Mouse (Mus musculus) forebrain, embryonic 16.5 days (tissue): ENCODE results near the gene Eps8l1. TPM values are rescaled to one million over a fixed set of nuclear protein-coding genes. Genes with fewer than 3 reads are reported as not detected.
"Not testable (repeated sequence)": the region's sequence is repeated elsewhere in the genome, so short reads cannot be mapped to it uniquely, and the experiment has no call there.

Source experiments
- ATAC-seq: fragments of 200-750 bp; cut with Nextera tagmentation; 2 replicates; pipeline ENCODE4 v1.8.0; 2017; ENCODE audit warnings: mild to moderate bottlenecking, moderate library complexity
- H3K27ac ChIP-seq: fragments of 300-500 bp; sonication (generic); 2 replicates; pipeline ENCODE4 v1.5.1; 2014; ENCODE audit warnings: low read length, control low read depth
- H3K27me3 ChIP-seq: fragments of 300-500 bp; sonication (generic); replicated peaks from 2 replicates; pipeline ENCODE4 v1.6.1; 2014; ENCODE audit warnings: low read length; ENCODE audit not compliant: control insufficient read depth, insufficient read depth
- H3K36me3 ChIP-seq: fragments of 300-500 bp; sonication (generic); 2 replicates; pipeline ENCODE4 v1.6.1; 2014; ENCODE audit not compliant: control insufficient read depth, insufficient read depth
- H3K4me1 ChIP-seq: fragments of 300-500 bp; sonication (generic); replicated peaks from 2 replicates; pipeline ENCODE4 v1.6.1; 2014; ENCODE audit warnings: low read length; ENCODE audit not compliant: control insufficient read depth, insufficient read depth
- H3K4me2 ChIP-seq: fragments of 300-500 bp; sonication (generic); 2 replicates; pipeline ENCODE4 v1.6.1; 2014; ENCODE audit warnings: mild to moderate bottlenecking, low read length, control low read depth
- H3K4me3 ChIP-seq: fragments of 300-500 bp; sonication (generic); replicated peaks from 2 replicates; pipeline ENCODE4 v1.5.1; 2014; ENCODE audit warnings: mild to moderate bottlenecking, low read length, control low read depth
- H3K9ac ChIP-seq: fragments of 300-500 bp; sonication (generic); replicated peaks from 2 replicates; pipeline ENCODE4 v1.6.1; 2014; ENCODE audit warnings: low read depth, low read length, control low read depth
- H3K9me3 ChIP-seq: fragments of 300-500 bp; sonication (generic); 2 replicates; pipeline ENCODE4 v1.6.1; 2016; ENCODE audit warnings: low read length; ENCODE audit not compliant: control insufficient read depth
- WGBS: fragments of 180-500 bp; shearing (Covaris S2); extraction: QIAGEN DNeasy Blood & Tissue Kit; methylation state at CpG from one replicate; pipeline ENCODE4 v1.1.7; 2014; 5-methylcytosine and 5-hydroxymethylcytosine counted together
- polyA plus RNA-seq: library from polyadenylated mRNA; unstranded; fragments of >200 nt; fragmentation: Nextera tagmentation; extraction: Ambion mirVana; gene quantifications from 2 replicates; pipeline ENCODE4 v1.2.1, GENCODE M21; 2015

Gene Eps8l1
- polyA plus RNA-seq, 1 experiment from 2014 or later = 10.9 TPM

DNA sequence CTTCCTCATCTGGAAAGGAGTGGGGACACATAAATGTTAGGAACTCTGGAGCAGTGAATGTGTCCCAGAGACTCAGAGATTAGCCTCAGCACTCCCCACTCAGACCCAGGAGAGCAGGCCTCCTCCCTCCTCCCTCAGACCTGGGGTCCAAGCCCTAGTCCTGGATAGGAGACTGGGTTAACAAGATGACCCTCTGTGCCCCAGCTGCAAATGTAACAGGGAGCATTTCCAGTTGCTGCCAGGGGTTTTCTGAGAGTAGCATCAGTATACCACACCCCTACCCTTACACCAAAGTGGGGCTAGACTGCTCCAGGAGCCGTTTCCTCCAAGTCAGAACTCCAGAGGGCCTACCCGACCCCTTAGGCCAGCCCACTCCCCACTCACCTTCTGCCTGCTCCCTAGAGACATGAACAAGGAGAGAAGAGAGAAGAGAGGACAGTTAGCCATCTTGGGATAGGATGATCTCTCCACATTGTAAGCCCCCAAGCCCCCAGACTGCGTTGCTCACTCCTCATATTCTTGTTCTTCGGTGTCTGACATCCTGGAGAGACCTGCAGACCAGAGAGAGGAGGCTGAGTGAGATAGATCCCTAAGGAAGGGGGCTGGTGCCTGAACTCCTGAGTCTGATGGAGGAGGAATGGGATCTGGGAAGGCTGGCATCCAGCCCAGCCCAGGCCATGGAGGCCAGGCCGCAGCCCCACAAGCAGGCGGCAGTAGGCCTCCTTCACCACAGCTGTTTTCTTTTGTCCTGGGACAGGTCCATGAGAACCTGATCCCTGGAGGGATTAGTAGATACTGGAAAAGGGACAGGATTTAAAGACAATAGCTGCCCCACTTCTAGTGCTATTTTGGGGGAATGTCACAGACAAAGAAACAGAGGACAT lies 53.6 kb downstream of the Eps8l1 start:
- Histone ChIP-seq H3K9me3 (no peaks in the 10 kb centered on the region), H3K27me3 (0 out of 2 replicates have a peak, but pooled peaks cover 2% of the 10 kb centered on the region), H3K27ac (no peak overlapping the region), H3K4me2 (no peak overlapping the region), H3K36me3 (no peaks in the 10 kb centered on the region), H3K4me1 (no peaks in the 10 kb centered on the region), H3K9ac (no peak overlapping the region), H3K4me3 (no peak overlapping the region)
- ATAC-seq = no peak
- WGBS = 42% methylated on average over 6 of the region's 6 CpGs

DNA sequence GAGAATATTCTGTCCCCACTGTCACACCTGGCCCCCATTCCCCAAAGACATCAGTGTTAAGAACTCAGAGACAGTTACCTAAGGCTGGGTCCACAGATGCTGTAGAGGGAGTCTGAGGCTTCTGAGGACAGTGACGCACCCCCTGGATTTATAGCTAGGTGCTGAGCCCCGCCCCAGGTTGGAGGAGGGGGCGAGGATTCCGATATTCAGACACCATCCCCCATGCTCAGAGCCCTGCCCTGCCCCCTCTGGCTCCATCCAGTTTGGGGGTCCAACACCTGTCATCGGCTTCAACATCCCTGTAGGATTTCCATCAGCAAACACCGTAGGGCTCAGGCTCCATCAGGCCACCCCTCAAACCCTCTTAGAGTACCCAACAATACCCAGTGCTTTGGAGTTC lies 55.4 kb downstream of the Eps8l1 start:
- WGBS = 67% methylated on average over 6 of the region's 6 CpGs
- Histone ChIP-seq H3K4me3 (no peak overlapping the region), H3K9ac (no peak overlapping the region), H3K4me1 (peaks cover 2% of the 10 kb centered on the region), H3K4me2 (no peak overlapping the region), H3K27ac (no peak overlapping the region), H3K27me3 (0 out of 2 replicates have a peak, but pooled peaks cover 4% of the 10 kb centered on the region), H3K36me3 (no peaks in the 10 kb centered on the region), H3K9me3 (no peaks in the 10 kb centered on the region)
- ATAC-seq = no peak

DNA sequence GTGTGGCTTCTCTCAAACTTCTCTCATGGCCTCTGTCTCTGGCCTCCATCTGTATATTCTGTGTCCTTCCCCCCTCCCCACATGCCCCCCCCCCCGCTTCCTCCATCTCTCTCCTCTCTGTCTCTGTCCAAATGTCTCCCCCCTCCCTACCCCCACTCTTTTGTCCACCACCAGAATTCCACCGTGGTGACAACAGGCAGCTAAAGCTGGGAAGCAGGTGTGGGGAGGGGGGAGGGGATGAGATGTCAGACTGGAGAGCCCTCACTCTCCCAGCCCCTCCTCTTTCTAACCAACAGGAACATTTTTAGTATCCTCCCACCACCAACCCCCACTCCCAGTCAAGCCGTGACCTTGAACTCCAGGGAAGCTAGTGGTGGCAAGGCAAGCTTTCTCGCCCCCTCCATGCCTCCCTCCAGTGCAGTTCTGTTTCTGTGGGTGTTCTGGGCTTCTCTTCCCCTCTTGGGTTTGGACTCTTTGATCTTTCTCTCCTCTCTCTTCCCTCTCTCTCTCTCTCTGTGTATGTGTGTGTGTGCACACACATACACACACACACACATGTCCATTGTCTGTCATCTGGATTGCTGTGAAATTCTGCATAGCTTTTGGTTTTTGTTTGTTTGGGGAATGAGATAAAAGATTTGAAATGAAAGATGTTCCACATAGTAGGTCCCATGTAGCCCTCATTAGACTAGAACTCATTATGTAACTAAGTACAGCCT lies 56.0 kb downstream of the Eps8l1 start, which contains the start of gene Tnnt1:
TSS of gene Tnnt1 (minus strand) at position 51 of the 719 bp plus-strand sequence.
- no peak within 1 kb of the TSS for H3K9ac ChIP-seq
- no peak for ATAC-seq
- no peak within 1 kb of the TSS for H3K4me3 ChIP-seq
- no peak within 1 kb of the TSS for H3K4me2 ChIP-seq
- H3K27me3 ChIP-seq = 0 out of 2 replicates have a peak, but pooled peaks cover 4% of the 10 kb centered on the region
- H3K4me1 ChIP-seq = peaks cover 6% of the 10 kb centered on the region
- no peak within 1 kb of the TSS for H3K27ac ChIP-seq
- H3K9me3 ChIP-seq = no peaks in the 10 kb centered on the region
- WGBS = 19% methylated on average over 3 of the region's 4 CpGs
- H3K36me3 ChIP-seq = no peaks in the 10 kb centered on the region

DNA sequence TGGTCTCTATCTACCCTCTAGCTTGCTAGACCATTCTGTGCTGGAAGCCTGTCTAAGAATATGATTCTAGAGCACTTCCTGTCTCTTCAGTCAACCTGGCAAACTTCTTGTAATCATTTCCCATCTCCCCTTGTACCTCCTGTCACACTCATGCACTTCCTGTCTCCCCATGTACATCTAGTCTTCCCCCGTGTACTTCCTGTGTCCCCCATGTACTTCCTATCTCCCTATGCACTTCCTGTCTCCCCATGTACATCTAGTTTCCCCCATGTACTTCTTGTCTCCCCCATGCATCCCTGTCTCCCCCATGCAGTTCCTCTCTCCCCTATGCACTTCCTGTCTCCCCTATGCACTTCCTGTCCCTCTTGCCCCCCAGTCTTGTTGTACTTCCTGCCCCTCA lies 58.0 kb downstream of the Eps8l1 start:
- no peaks in the 10 kb centered on the region for H3K9me3 ChIP-seq
- H3K27me3 ChIP-seq = 0 out of 2 replicates have a peak, but pooled peaks cover 4% of the 10 kb centered on the region
- peaks cover 6% of the 10 kb centered on the region for H3K4me1 ChIP-seq
- WGBS = 82% methylated on average over 1 of the region's 1 CpGs
- no peak for ATAC-seq
- no peaks in the 10 kb centered on the region for H3K36me3 ChIP-seq
- no peak overlapping the region for H3K4me2 ChIP-seq
- no peak overlapping the region for H3K9ac ChIP-seq
- no peak overlapping the region for H3K27ac ChIP-seq
- no peak overlapping the region for H3K4me3 ChIP-seq

DNA sequence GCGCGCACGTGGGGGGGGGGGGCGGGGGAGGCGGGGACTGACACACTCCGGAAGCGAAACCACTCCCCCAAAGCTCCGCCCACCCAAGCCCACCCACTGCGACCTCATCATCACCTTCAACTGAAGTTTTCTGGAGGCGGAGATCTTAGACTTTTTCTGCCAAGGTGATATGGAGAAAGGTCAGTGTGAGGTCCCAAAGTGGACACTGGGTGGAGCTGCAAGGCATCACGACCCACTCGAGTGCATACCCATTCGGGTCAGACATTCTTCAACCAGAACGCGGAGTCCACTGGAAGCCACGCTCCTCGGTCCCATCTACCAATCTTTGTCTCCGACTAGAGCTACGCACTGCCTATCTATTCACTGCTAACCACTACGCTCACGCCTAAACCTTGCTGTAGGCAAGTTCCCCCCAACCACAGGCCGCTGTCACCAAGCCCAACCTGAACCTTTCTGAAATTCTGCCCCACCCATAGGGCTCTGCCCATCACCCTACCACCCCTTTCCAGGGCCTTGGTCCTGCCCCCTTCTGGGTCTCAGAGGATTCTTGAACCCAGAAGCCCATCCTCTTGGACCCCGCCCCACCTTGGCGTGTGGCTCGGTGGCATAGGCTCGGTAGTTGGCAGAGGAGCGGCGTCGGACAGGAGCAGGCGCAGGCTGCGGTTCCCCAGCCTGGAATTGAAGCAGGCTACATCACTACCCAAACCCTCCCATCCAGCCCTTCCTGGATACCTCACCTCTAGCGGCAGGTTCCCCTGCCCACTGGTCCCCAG lies 60.9 kb downstream of the Eps8l1 start:
- ATAC-seq = no peak
- no peaks in the 10 kb centered on the region for H3K9me3 ChIP-seq
- H3K27me3 ChIP-seq = 0 out of 2 replicates have a peak, but pooled peaks cover 4% of the 10 kb centered on the region
- no peak overlapping the region for H3K27ac ChIP-seq
- no peak overlapping the region; the same call in 1 of the 2 replicates for H3K9ac ChIP-seq
- H3K4me1 ChIP-seq = peaks cover 6% of the 10 kb centered on the region
- H3K36me3 ChIP-seq = no peaks in the 10 kb centered on the region
- H3K4me3 ChIP-seq = peak overlapping the region; percentile 27
- WGBS = 37% methylated on average over 32 of the region's 32 CpGs
- peak overlapping the region; percentile 59 for H3K4me2 ChIP-seq

DNA sequence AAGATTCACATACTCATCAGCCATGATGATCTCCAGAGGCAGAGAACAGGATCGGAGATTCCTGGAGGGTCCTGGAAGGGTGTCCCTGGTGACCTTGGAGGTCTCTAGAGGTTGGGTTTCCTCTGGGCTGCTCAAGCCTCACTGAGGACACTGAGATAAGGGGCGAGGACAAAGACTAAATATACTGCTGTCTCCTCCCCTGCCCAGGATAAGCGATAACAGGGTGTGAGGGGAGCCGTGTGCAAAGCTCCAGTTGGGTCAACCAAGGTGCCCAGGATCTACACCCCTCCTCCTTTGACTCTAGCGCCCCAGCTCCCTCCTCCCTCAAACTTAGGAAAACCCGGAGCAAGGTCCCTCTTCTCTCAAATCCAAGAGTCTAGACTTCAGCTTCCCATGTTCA lies 61.8 kb downstream of the Eps8l1 start:
- no peak for ATAC-seq
- Histone ChIP-seq H3K27ac (no peak overlapping the region), H3K4me3 (no peak overlapping the region), H3K36me3 (no peaks in the 10 kb centered on the region), H3K9ac (no peak overlapping the region), H3K4me1 (peaks cover 10% of the 10 kb centered on the region), H3K4me2 (no peak overlapping the region), H3K9me3 (no peaks in the 10 kb centered on the region), H3K27me3 (0 out of 2 replicates have a peak, but pooled peaks cover 4% of the 10 kb centered on the region)
- WGBS = 83% methylated on average over 6 of the region's 6 CpGs

DNA sequence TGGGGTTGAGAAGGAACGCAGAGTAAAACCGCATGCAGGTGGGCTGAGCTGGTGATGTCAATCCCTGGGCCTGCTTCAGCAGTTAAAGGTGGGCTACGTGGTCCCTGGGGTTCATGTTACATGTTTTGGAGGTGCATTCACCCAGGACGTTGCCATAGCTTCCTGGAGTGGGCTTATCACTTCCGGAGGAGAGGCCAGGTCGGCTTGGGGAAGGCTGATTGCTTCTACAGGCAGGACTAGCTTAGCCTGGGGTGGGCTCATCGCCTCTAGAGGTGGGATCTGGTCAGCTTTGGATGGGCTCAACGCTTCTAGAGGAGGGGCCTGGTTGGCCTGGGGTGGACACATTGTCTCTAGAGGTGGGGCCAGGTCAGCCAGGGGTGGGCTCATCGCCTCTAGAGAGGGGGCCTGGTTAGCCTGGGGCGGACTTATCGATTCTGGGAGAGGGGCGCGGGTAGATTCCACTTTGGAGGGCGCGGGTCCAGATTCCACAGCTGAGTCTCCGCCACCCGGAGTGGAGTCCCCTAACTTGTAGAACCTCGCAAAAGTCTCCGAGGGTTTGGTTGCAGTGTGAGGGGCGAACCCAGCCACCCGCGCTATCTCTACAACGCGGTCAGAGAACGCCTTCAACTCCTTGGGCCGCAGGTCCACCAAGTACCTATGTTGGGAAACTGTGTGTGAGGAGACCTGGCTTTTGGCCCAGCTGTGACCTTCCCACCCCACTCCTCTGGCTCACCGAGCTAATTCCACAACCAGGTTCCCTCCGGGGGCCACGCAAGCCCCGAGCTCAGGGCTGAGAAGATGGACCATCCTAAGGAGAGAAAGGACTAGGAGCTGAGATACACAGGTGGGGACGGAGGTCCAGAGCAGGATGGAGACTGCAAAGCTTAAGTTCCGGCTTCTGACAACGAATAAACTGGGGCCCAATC lies 63.0 kb downstream of the Eps8l1 start:
- no peak overlapping the region for H3K4me3 ChIP-seq
- no peak overlapping the region for H3K27ac ChIP-seq
- WGBS = 92% methylated on average over 33 of the region's 33 CpGs
- no peaks in the 10 kb centered on the region for H3K9me3 ChIP-seq
- H3K36me3 ChIP-seq = no peaks in the 10 kb centered on the region
- H3K27me3 ChIP-seq = 0 out of 2 replicates have a peak, but pooled peaks cover 4% of the 10 kb centered on the region
- H3K9ac ChIP-seq = no peak overlapping the region
- H3K4me1 ChIP-seq = peaks cover 10% of the 10 kb centered on the region
- no peak overlapping the region for H3K4me2 ChIP-seq
- ATAC-seq = no peak

DNA sequence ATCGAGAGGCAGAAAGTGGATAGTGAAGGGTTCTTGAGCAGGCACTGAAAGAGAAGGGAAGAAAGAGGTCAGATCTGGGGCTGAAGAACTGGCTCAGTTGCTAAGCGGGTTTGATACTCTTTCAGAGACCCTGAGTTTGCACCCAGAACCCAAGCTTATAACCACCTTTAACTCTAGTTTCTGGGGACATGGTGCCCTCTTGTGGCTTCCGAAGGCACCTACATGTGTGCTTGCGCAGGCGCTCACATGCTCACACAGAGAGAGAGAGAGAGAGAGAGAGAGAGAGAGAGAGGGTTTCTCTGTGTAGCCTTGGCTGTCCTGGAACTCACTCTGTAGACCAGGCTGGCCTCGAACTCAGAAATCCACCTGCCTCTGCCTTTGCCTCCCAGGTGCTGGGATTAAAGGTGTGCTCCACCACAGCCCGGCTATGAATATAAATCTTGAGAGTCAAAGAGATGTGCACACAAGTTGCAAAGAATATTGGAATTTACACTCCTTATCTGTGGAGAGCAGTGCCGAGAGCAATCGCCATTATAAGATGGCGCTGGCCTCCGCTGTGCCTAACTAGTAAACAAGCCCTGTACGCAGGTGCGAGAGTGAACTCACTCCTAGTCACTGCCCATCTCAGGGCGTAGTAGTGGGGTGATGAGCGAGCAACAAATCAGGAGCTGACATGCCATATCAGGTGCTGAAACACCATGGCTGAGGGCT lies 63.9 kb downstream of the Eps8l1 start, which contains the start of gene Tnni3:
TSS of gene Tnni3 (minus strand) at position 18 of the 711 bp plus-strand sequence.
- WGBS = 65% methylated on average over 15 of the region's 15 CpGs

More for the DNA sequence above, 63.9 kb downstream of the Eps8l1 start, which contains the start of gene Tnni3:
- peaks cover 10% of the 10 kb centered on the region for H3K4me1 ChIP-seq
- not testable (repeated sequence) for H3K27me3 ChIP-seq, H3K4me2 ChIP-seq, H3K9ac ChIP-seq, H3K27ac ChIP-seq, H3K9me3 ChIP-seq, H3K4me3 ChIP-seq, H3K36me3 ChIP-seq
- peak; percentile 32; the same call in 1 of the 2 replicates for ATAC-seq
